Mouse (Mus musculus) adrenal gland (tissue): ENCODE measurements at regions not wholly inside any gene's neighbourhood (a gene's known extent, or its start where the extent isn't known, plus 50 kb on each side); places are given as distances from the start of the nearest gene placed in this dataset.

Source experiments
- intact Hi-C: fragments of 180-260 bp; cut with DNase I; formaldehyde crosslinking; loops from one replicate; pipeline ENCODE4 v1.15.1; 2025

GRCm38 (mm10) chr6:35608336-35608735 is 68.6 kb upstream of the Mtpn start:
- intact Hi-C loops = no loop called here

GRCm38 (mm10) chr6:35605100-35605499 is 65.4 kb upstream of the Mtpn start:
- intact Hi-C loops = no loop called here

DNA sequence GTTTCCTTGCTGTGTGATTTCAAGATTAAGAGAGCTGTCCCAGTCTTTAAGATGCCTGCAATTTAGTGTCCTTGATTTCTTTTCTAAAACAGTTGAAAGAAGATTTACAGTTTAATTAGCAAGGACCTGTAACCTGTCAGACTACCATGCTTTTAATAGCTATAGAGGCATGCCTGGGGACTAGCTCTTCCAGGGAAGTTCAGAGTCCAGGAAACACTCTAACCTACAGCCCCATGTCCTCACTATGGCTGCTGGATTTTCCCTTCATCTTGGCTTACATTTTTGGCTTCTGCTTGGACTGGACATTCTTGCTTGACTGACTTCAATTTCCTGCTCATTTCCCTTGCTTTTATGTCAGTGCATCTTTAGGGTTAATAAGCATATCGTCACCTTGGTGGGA is 61.7 kb upstream of the Mtpn start:
- intact Hi-C loops = no loop called here

- intact Hi-C loops = no loop called here
Observed at GRCm38 (mm10) chr6:35599841-35600240, 60.2 kb upstream of the Mtpn start.

- intact Hi-C loops = no loop called here
Observed at GRCm38 (mm10) chr6:35598406-35599185, 58.9 kb upstream of the Mtpn start.

GRCm38 (mm10) chr6:35595012-35595411 is 55.3 kb upstream of the Mtpn start:
- intact Hi-C loops = no loop called here

- intact Hi-C loops = no loop called here
Observed at GRCm38 (mm10) chr6:35592234-35592633, 52.5 kb upstream of the Mtpn start.
